Mouse (Mus musculus) right cerebral cortex, adult 2 months (tissue): Measurements from ENCODE around the gene Cntn6.

Experiments used
- DNase-seq, 2 experiments: peaks; one replicate each; pipeline ENCODE4 v3.0.0; 2021 to 2022; ENCODE audit warnings: low spot score in 2 of 2

Gene Cntn6

GRCm38 (mm10) chr6:104758125-104758524 lies 265.5 kb downstream of the Cntn6 start:
- DNase-seq: no peak

DNA sequence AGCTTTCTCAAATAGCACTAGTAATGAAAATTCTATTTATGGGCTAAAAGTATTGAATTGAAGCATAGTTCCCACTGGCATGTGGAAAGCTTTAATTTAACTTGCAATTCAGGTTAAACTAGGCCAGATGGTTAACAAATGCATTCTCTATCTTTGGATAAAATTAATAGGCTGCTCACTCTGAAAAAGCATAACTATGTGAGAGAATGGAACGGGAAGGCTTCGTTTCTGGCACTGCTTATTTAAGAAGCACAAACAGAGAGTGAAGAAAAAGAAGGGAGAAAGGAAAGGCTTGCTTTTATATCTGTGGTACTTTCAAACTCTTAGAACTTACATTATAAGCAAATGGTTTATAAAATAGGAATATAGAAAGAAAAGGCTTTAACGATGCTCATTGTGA lies 268.6 kb downstream of the Cntn6 start:
- no peak for DNase-seq

DNA sequence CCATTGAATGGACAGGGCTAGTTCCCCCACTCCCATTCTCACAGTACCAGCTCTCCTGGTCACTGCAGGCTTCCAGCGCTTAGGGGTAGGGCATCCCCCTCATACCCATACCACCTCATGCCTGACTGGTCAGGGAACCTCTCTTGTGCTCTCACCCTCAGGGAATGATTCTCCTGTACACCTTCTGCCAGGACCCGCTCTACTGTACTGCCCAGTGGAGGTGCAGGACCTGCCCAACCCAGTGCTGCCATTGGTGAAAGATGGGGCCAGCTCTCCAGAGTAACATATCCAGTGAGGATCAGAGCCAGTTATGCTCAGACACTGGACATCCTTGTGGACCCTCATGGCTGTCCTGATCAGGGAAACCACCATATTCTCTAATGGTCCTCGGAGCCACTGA lies 291.3 kb downstream of the Cntn6 start:
- no peak for DNase-seq

GRCm38 (mm10) chr6:104787502-104787901 lies 294.9 kb downstream of the Cntn6 start:
- no peak for DNase-seq

DNA sequence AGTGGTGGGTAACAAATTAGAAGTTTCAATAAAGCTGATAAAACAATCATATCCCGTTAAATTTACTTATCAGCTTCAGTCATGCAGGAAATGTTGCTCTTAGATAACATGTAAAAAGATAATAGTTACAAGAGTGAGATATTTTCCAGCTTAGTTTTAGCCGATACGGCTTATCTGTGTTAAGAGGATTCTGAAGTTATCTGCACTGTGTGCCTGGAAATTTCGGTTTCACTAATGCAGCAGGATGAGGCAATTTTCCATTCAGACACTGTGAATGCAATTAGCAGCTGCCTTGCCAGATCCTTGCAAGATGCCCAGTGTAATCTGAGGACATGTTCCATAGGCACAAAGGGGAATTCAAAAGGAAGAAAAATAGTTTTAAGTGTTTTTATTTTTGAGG lies 315.9 kb downstream of the Cntn6 start:
- peak in 1 of 2 experiments; percentile 6 for DNase-seq

DNA sequence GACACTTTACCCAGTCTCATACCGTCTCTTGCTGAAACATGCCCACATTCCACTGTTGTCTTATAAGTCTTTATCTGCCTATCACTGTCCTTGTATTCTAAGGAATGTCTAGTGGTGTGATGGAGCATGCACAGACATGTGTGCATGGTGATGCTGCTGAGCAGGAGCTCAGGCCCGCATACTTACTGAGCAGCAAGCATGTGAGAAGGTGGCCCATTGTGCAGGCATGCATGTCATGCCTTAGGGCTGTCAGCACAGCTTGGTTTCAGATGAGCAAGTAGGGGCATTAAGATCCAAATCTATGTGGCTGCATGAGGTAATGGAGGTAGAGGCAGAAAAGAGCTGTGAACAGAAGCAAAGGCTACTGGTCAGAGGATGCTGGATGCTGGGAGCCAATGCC lies 323.0 kb downstream of the Cntn6 start:
- no peak for DNase-seq

DNA sequence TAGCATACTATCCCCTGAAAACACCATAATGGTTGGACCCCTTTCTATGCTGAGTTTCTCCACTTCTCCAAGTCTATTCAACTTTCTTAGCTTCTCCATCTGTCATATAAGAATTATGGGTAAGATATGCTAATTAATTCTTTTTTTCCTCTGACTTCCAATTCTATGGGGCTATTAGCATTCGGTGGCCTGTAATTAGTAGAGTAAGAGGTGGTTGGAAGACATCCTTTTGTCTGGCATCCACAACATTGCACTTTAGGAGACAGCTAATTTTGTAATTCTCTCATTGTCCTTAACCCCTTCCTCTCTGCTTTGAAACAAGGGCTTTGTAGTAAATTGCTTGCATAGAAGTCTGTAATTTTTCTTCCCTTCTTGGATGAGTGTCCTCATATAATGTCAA lies 387.1 kb downstream of the Cntn6 start:
- no peak for DNase-seq

GRCm38 (mm10) chr6:104884021-104884420 lies 391.4 kb downstream of the Cntn6 start:
- no peak for DNase-seq

DNA sequence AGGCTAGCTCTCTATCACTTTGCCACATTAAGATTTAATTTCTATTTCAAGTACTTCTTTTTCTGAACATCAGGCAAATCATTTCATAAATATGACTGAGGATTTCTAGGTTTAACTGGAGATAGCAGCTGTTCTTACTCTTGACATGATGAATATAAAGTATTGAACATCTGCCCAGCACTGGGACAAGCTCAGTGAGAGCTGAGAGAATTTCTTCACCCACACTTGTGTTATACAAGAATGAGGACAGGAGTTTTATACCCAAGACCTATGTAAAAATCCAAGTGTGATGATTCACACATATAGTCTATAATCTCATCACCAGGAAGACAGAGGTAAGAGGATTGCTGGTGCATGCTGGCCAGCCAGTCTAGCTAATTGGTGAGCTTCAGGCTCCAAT lies 393.2 kb downstream of the Cntn6 start:
- DNase-seq: no peak

- DNase-seq: no peak
Measured at GRCm38 (mm10) chr6:104891071-104891470, 398.5 kb downstream of the Cntn6 start.
